23 mouse cellular contexts compared by ENCODE assay signal in genomic region chr1:120235631-120236215, GRCm38 (mm10). TPM values are rescaled to one million over a fixed set of nuclear protein-coding genes. Genes with fewer than 3 reads are reported as not detected.
A peak's percentile ranks its signal among the peaks of the same experiment; 100 is the strongest.
DNase-seq lines count a peak whose midpoint lies in the region; TF ChIP-seq lines count a peak whose summit lies in the region.
"Had no signal": no experiment of that assay in that cellular context is flagged by ENCODE, and none has a peak within 500 bp of the region (broad histone marks: within the 10 kb centered on the region; RNA-seq: fewer than 3 reads in every experiment).

No protein-coding gene starts in this region.

- no peak overlapping the region for H3K27ac ChIP-seq in CH12.LX (ENCODE audit: insufficient read depth, low read depth)
- H3K27ac ChIP-seq in embryonic fibroblast, embryonic 13.5 days (ENCODE audit: insufficient read depth, low read length), result peak overlapping the region; percentile 16; the same call in 1 of the 2 replicates
- H3K27ac ChIP-seq: embryonic facial prominence, embryonic 10.5 days; embryonic facial prominence, embryonic 13.5 days; forebrain, embryonic 10.5 days; forebrain, embryonic 13.5 days; heart, adult 2 months; heart, embryonic 10.5 days; heart, embryonic 13.5 days; hindbrain, embryonic 15.5 days had no signal

- dilution Hi-C loops in CH12.LX (cut with MboI; ENCODE audit: extremely low pct_ligation_motif_present, extremely low pct_unique_long_range_greater_than_20kb, low sequenced_read_pairs), result no loop called here

- DNase-seq in 3T3-L1 (ENCODE audit: low read depth, low spot score) (peak; percentile 48), CH12.LX (ENCODE audit: extremely low read depth) (no peak), NIH3T3 (ENCODE audit: low read depth) (peak; percentile 57)
- no peak for DNase-seq in testis, postnatal 10 days (ENCODE audit: low spot score)
- DNase-seq in urinary bladder, postnatal 25 days (ENCODE audit: low spot score), result no peak
- DNase-seq in kidney, adult 18-20 months, result no peak
- no peak for DNase-seq in embryo, embryonic 9.5 days (ENCODE audit: extremely low spot score)
- DNase-seq: cerebellum, adult 18-20 months; cerebellum, adult 9-10 months; cerebellum, postnatal 14 days; gastrocnemius, postnatal 10 days; gastrocnemius, postnatal 36 days; heart, adult 2 months; heart, postnatal 14 days; heart, postnatal 4 days had no signal

- H3K4me2 ChIP-seq in CH12.LX (ENCODE audit: insufficient read depth, low read depth, poor library complexity, severe bottlenecking), result no peak overlapping the region
- H3K4me2 ChIP-seq: embryonic facial prominence, embryonic 13.5 days; forebrain, embryonic 13.5 days; heart, embryonic 13.5 days; hindbrain, embryonic 15.5 days had no signal

- in situ Hi-C loops in CH12.LX (cut with MboI; ENCODE audit: low pct_ligation_motif_present, low pct_unique_long_range_greater_than_20kb, low sequenced_read_pairs), result loop anchor here (10.0 kb wide), 1 partner anchor 299 kb away; no protein-coding TSS in a partner anchor

- no peak for TF ChIP-seq EP300 in CH12.LX (IDR thresholded peaks at IDR 0.05; ENCODE audit: low read length)

- H3K9me3 ChIP-seq in CH12.LX (replicated peaks; ENCODE audit: low read length), result no peaks in the 10 kb centered on the region
- H3K9me3 ChIP-seq: embryonic facial prominence, embryonic 10.5 days; embryonic facial prominence, embryonic 13.5 days; forebrain, embryonic 10.5 days; forebrain, embryonic 13.5 days; heart, embryonic 10.5 days; heart, embryonic 13.5 days; hindbrain, embryonic 15.5 days had no signal

- TF ChIP-seq POLR2A in CH12.LX (IDR thresholded peaks at IDR 0.05; ENCODE audit: low read depth, low read length), result no peak
- TF ChIP-seq POLR2A in embryonic fibroblast, embryonic 13.5 days (IDR thresholded peaks at IDR 0.05; ENCODE audit: low read depth, low read length), result no peak

- no peak for TF ChIP-seq CTCF in CH12.LX (conservative IDR thresholded peaks at IDR 0.05 in 1 of 2, IDR thresholded peaks at IDR 0.05 in 1 of 2; ENCODE audit: low read depth in 2 of 2, low read length in 2 of 2)
- TF ChIP-seq CTCF in embryonic fibroblast, embryonic 13.5 days (IDR thresholded peaks at IDR 0.05; ENCODE audit: borderline replicate concordance, insufficient read depth, low read length), result no peak

- no peak overlapping the region for H3K9ac ChIP-seq in CH12.LX (ENCODE audit: insufficient read depth, low read depth)
- H3K9ac ChIP-seq: embryonic facial prominence, embryonic 13.5 days; forebrain, embryonic 13.5 days; heart, embryonic 13.5 days; hindbrain, embryonic 15.5 days had no signal

- H3K27me3 ChIP-seq in CH12.LX (replicated peaks), result no peaks in the 10 kb centered on the region
- H3K27me3 ChIP-seq: forebrain, embryonic 13.5 days; heart, embryonic 13.5 days; hindbrain, embryonic 15.5 days had no signal

- TF ChIP-seq RAD21 in CH12.LX (IDR thresholded peaks at IDR 0.05; ENCODE audit: low read depth, low read length), result no peak

- no peaks in the 10 kb centered on the region for H3K79me2 ChIP-seq in CH12.LX (replicated peaks; ENCODE audit: control insufficient read depth, extremely low read depth, insufficient read depth, poor library complexity, severe bottlenecking)

- H3K4me3 ChIP-seq in CH12.LX (replicated peaks in 1 of 3; ENCODE audit: low read depth in 2 of 3, low read length in 2 of 3, poor library complexity in 1 of 3), result no peak overlapping the region
- no peak overlapping the region for H3K4me3 ChIP-seq in embryonic fibroblast, embryonic 13.5 days (ENCODE audit: insufficient read depth, low read length)
- H3K4me3 ChIP-seq: embryonic facial prominence, embryonic 10.5 days; embryonic facial prominence, embryonic 13.5 days; forebrain, embryonic 10.5 days; forebrain, embryonic 13.5 days; heart, adult 2 months; heart, embryonic 10.5 days; heart, embryonic 13.5 days; hindbrain, embryonic 15.5 days had no signal

- peaks cover 0 to 36% of the 10 kb centered on the region in 2 experiments for H3K36me3 ChIP-seq in CH12.LX (replicated peaks in 1 of 2; ENCODE audit: control insufficient read depth in 1 of 2, insufficient read depth in 1 of 2, low read length in 1 of 2)
- H3K36me3 ChIP-seq: embryonic facial prominence, embryonic 10.5 days; embryonic facial prominence, embryonic 13.5 days; forebrain, embryonic 10.5 days; heart, embryonic 10.5 days; hindbrain, embryonic 15.5 days had no signal

- peaks cover 3 to 9% of the 10 kb centered on the region in 2 experiments; a peak in 2 of 4 replicates for H3K4me1 ChIP-seq in CH12.LX (ENCODE audit: control insufficient read depth in 1 of 2, insufficient read depth in 2 of 2)
- H3K4me1 ChIP-seq in embryonic fibroblast, embryonic 13.5 days (ENCODE audit: control insufficient read depth, insufficient read depth, low read length), result peaks cover 6% of the 10 kb centered on the region; the same call in 1 of the 2 replicates
- H3K4me1 ChIP-seq: embryonic facial prominence, embryonic 10.5 days; forebrain, embryonic 10.5 days; forebrain, embryonic 13.5 days; hindbrain, embryonic 15.5 days had no signal

TF ChIP-seq in CH12.LX, 34 proteins besides CTCF, POLR2A, EP300 and RAD21:
- TF ChIP-seq SMC3 (IDR thresholded peaks at IDR 0.05; ENCODE audit: low read depth, low read length), result no peak
- 0 out of 2 replicates have a peak, but pooled peaks have one; percentile 12 for TF ChIP-seq BHLHE40 (IDR thresholded peaks at IDR 0.05; ENCODE audit: low read depth, low read length)
- TF ChIP-seq ZNF384 (IDR thresholded peaks at IDR 0.05; ENCODE audit: low read depth, low read length), result peak; percentile 37; the same call in 1 of the 2 replicates

RNA-seq across cellular contexts. Expression of gene Steap3, which starts 36.8 kb away (rescaled TPM):
- total RNA-seq in CH12.LX (2012; rRNA removed) (1.6 and 2.9 TPM in 2 replicates), CH12.LX (2014; rRNA removed) (0.95 and 1.2 TPM in 2 replicates)
- 7.3 and 8.0 TPM in 2 replicates for polyA plus RNA-seq in CH12.LX (2012; ENCODE audit: insufficient read length, low read depth)
- 8.9 and 23.2 TPM in 2 replicates for polyA plus RNA-seq in embryonic fibroblast, embryonic 13.5 days (2011; ENCODE audit: insufficient read length, low read depth, missing spikeins)

Comparison
In these comparisons a context has a peak if more than half of its experiments do, and no peak if none do; other contexts are left out.
1. DNase-seq: peak in 3T3-L1 (single experiment) and NIH3T3 (single experiment); none in CH12.LX (single experiment), testis, postnatal 10 days (single experiment), urinary bladder, postnatal 25 days (single experiment), kidney, adult 18-20 months (single experiment) and embryo, embryonic 9.5 days (single experiment).